ENCODE assay signal across 16 mouse cellular contexts in the genomic region with DNA sequence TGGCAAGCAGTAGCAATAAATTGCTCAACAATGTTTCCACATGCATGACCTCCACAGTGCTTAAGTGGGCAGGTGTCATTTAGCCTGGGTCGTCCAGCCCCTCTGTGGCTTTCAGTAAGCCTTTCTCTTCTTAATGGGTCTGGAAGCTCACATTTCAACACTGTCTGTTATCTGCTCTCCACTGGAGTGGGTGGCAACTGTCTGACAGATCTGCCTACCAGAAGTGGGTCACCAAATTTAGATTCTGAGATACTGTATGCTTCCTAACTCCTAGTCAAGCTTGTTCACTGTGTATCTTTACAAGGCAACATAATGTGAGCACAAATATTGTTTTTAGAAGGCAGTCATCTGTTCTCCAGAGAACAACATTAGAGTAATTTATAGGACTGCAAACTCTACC. TPM values are rescaled to one million over a fixed set of nuclear protein-coding genes. Genes with fewer than 3 reads are reported as not detected.
DNase-seq lines count a peak whose midpoint lies in the region; ATAC-seq lines count a peak whose summit lies in the region.
"Had no signal": no experiment of that assay in that cellular context is flagged by ENCODE, and none has a peak within 500 bp of the region (broad histone marks: within the 10 kb centered on the region; RNA-seq: fewer than 3 reads in every experiment).

No protein-coding gene starts in this region.

- WGBS in heart, embryonic 12.5 days = 11% methylated on average over 1 of the region's 1 CpGs
- WGBS in neural tube, embryonic 13.5 days = 20% methylated on average over 1 of the region's 1 CpGs
- WGBS in neural tube, embryonic 15.5 days = 27% methylated on average over 1 of the region's 1 CpGs

- peaks cover 7% of the 10 kb centered on the region for H3K27me3 ChIP-seq in heart, embryonic 12.5 days (replicated peaks)
- H3K27me3 ChIP-seq in neural tube, embryonic 13.5 days = no peaks in the 10 kb centered on the region
- H3K27me3 ChIP-seq in neural tube, embryonic 15.5 days (replicated peaks) = no peaks in the 10 kb centered on the region
- H3K27me3 ChIP-seq in erythroblast, embryonic 14.5 days (ENCODE audit: control insufficient read depth) = no peaks in the 10 kb centered on the region
- H3K27me3 ChIP-seq: hindbrain, embryonic 15.5 days had no signal

- H3K9ac ChIP-seq in heart, embryonic 12.5 days = no peak overlapping the region
- no peak overlapping the region for H3K9ac ChIP-seq in neural tube, embryonic 13.5 days
- H3K9ac ChIP-seq in neural tube, embryonic 15.5 days (replicated peaks) = no peak overlapping the region
- H3K9ac ChIP-seq: hindbrain, embryonic 15.5 days had no signal

- ATAC-seq in heart, embryonic 12.5 days (ENCODE audit: insufficient number of reproducible peaks, low FRiP score) = peak; percentile 66
- no peak; the same call in 1 of the 2 replicates for ATAC-seq in neural tube, embryonic 13.5 days (ENCODE audit: low read depth)
- ATAC-seq in neural tube, embryonic 15.5 days (ENCODE audit: low FRiP score) = no peak
- ATAC-seq in megakaryocyte progenitor cell, adult 5-6 weeks (replicated peaks; ENCODE audit: poor library complexity) = peak; percentile 56

- no peak overlapping the region for H3K4me3 ChIP-seq in heart, embryonic 12.5 days
- H3K4me3 ChIP-seq in neural tube, embryonic 13.5 days = no peak overlapping the region
- no peak overlapping the region for H3K4me3 ChIP-seq in neural tube, embryonic 15.5 days (replicated peaks)
- peak overlapping the region; percentile 8 for H3K4me3 ChIP-seq in erythroblast, embryonic 14.5 days (replicated peaks)
- H3K4me3 ChIP-seq: forebrain, embryonic 10.5 days; hindbrain, embryonic 15.5 days had no signal

- H3K4me2 ChIP-seq in heart, embryonic 12.5 days = peak overlapping the region; percentile 52
- no peak overlapping the region for H3K4me2 ChIP-seq in neural tube, embryonic 13.5 days
- no peak overlapping the region for H3K4me2 ChIP-seq in neural tube, embryonic 15.5 days
- H3K4me2 ChIP-seq: hindbrain, embryonic 15.5 days had no signal

- no peaks in the 10 kb centered on the region for H3K36me3 ChIP-seq in heart, embryonic 12.5 days
- no peaks in the 10 kb centered on the region for H3K36me3 ChIP-seq in neural tube, embryonic 13.5 days
- no peaks in the 10 kb centered on the region for H3K36me3 ChIP-seq in neural tube, embryonic 15.5 days
- H3K36me3 ChIP-seq in erythroblast, embryonic 14.5 days (ENCODE audit: control insufficient read depth) = no peaks in the 10 kb centered on the region
- H3K36me3 ChIP-seq: forebrain, embryonic 10.5 days; hindbrain, embryonic 15.5 days had no signal

- H3K27ac ChIP-seq in heart, embryonic 12.5 days (ENCODE audit: poor library complexity, severe bottlenecking) = no peak overlapping the region
- peak overlapping the region; percentile 10; the same call in 1 of the 2 replicates for H3K27ac ChIP-seq in neural tube, embryonic 13.5 days (replicated peaks)
- no peak overlapping the region for H3K27ac ChIP-seq in neural tube, embryonic 15.5 days (replicated peaks)
- H3K27ac ChIP-seq: forebrain, embryonic 10.5 days; hindbrain, embryonic 15.5 days had no signal

- no peaks in the 10 kb centered on the region for H3K9me3 ChIP-seq in heart, embryonic 12.5 days (replicated peaks)
- no peaks in the 10 kb centered on the region for H3K9me3 ChIP-seq in neural tube, embryonic 13.5 days
- H3K9me3 ChIP-seq in neural tube, embryonic 15.5 days (replicated peaks) = no peaks in the 10 kb centered on the region
- H3K9me3 ChIP-seq in erythroblast, embryonic 14.5 days (ENCODE audit: control insufficient read depth, low read length) = no peaks in the 10 kb centered on the region
- H3K9me3 ChIP-seq: forebrain, embryonic 10.5 days; hindbrain, embryonic 15.5 days had no signal

- DNase-seq in heart, adult 8-10 months (ENCODE audit: low spot score) = no peak
- DNase-seq in cerebellum, postnatal 14 days = no peak
- DNase-seq in cerebellum, postnatal 25 days = no peak
- DNase-seq: adrenal gland, postnatal 36 days; cerebellum, adult 9-11 months; gastrocnemius, postnatal 14 days; kidney, postnatal 10 days; lung, postnatal 10 days had no signal

- peaks cover 18% of the 10 kb centered on the region for H3K4me1 ChIP-seq in heart, embryonic 12.5 days (replicated peaks)
- H3K4me1 ChIP-seq in neural tube, embryonic 13.5 days (replicated peaks) = peaks cover 6% of the 10 kb centered on the region; the same call in 1 of the 2 replicates
- no peaks in the 10 kb centered on the region for H3K4me1 ChIP-seq in neural tube, embryonic 15.5 days
- peaks cover 39% of the 10 kb centered on the region for H3K4me1 ChIP-seq in erythroblast, embryonic 14.5 days (ENCODE audit: control insufficient read depth)
- H3K4me1 ChIP-seq: hindbrain, embryonic 15.5 days had no signal

RNA-seq across cellular contexts. Expression of a gene that starts 23.5 kb away (rescaled TPM):
- polyA plus RNA-seq in heart, embryonic 12.5 days (2016; fragmentation: Nextera tagmentation; extraction: Ambion mirVana) = 12.0 and 14.0 TPM in 2 replicates
- total RNA-seq in heart, adult 8-10 months (2022) = 10 to 100 TPM; 25.0 to 32.3 (median 28.9) TPM
- 26.5 and 26.6 TPM in 2 replicates for polyA plus RNA-seq in neural tube, embryonic 13.5 days (2015; fragmentation: Nextera tagmentation; extraction: Ambion mirVana)
- polyA plus RNA-seq in neural tube, embryonic 15.5 days (2015; fragmentation: Nextera tagmentation; extraction: Ambion mirVana) = 18.7 and 23.9 TPM in 2 replicates
- 19.0 and 24.8 TPM in 2 replicates for polyA plus RNA-seq in erythroblast, embryonic 14.5 days (2012)
- 64.5 and 64.6 TPM in 2 replicates for total RNA-seq in megakaryocyte progenitor cell, adult 5-6 weeks (2015)
- total RNA-seq in megakaryocyte progenitor cell, adult 5-6 weeks (2017) = 57.8 and 60.5 TPM in 2 replicates

RNA-seq across cellular contexts. Expression of a gene that starts 33.2 kb away (rescaled TPM):
- not detected in 2 replicates for polyA plus RNA-seq in heart, embryonic 12.5 days (2016; fragmentation: Nextera tagmentation; extraction: Ambion mirVana)
- total RNA-seq in heart, adult 8-10 months (2022) = not detected
- not detected in 2 replicates for polyA plus RNA-seq in neural tube, embryonic 13.5 days (2015; fragmentation: Nextera tagmentation; extraction: Ambion mirVana)
- not detected in 2 replicates for polyA plus RNA-seq in neural tube, embryonic 15.5 days (2015; fragmentation: Nextera tagmentation; extraction: Ambion mirVana)
- polyA plus RNA-seq in erythroblast, embryonic 14.5 days (2012) = not detected in 2 replicates
- not detected in 2 replicates for total RNA-seq in megakaryocyte progenitor cell, adult 5-6 weeks (2015)
- total RNA-seq in megakaryocyte progenitor cell, adult 5-6 weeks (2017) = not detected in 2 replicates
- total RNA-seq: adrenal gland, postnatal 36 days; gastrocnemius, postnatal 14 days; left cerebral cortex, adult 18-20 months had no signal
- polyA plus RNA-seq: forebrain, embryonic 10.5 days; hindbrain, embryonic 15.5 days had no signal

Comparison
In these comparisons a context has a peak if more than half of its experiments do, and no peak if none do; other contexts are left out.
1. ATAC-seq: peak in heart, embryonic 12.5 days (single experiment) and megakaryocyte progenitor cell, adult 5-6 weeks (single experiment); none in neural tube, embryonic 13.5 days (single experiment) and neural tube, embryonic 15.5 days (single experiment).